Mouse (Mus musculus): ENCODE results near the gene Slc35f6. TPM values are rescaled to one million over a fixed set of nuclear protein-coding genes. Genes with fewer than 3 reads are reported as not detected.

Slc35f6 gene
- polyA plus RNA-seq, 1 experiment, result 33.1 TPM

GRCm38 (mm10) chr5:30618376-30619003 is 29.2 kb upstream of the Slc35f6 start:
- Histone ChIP-seq H3K4me2 (ENCODE audit: low read depth) (no peak overlapping the region), H3ac (ENCODE audit: control insufficient read depth, insufficient read length) (no peak overlapping the region), H3K4me3 (no peak overlapping the region), H3K79me2 (ENCODE audit: control insufficient read depth, insufficient read depth) (no peaks in the 10 kb centered on the region), H3K36me3 (ENCODE audit: control insufficient read depth, insufficient read depth) (no peaks in the 10 kb centered on the region), H3K27me3 (ENCODE audit: control insufficient read depth, insufficient read depth, insufficient read length) (peaks cover 61% of the 10 kb centered on the region)
- no peak for TF ChIP-seq TCF12 (IDR thresholded peaks at IDR 0.05; ENCODE audit: insufficient read depth, poor library complexity, severe bottlenecking)
- no peak for TF ChIP-seq USF1 (IDR thresholded peaks at IDR 0.05; ENCODE audit: low read depth)
- no peak for TF ChIP-seq SRF (IDR thresholded peaks at IDR 0.05; ENCODE audit: control insufficient read depth, insufficient read length, low read depth)
- no peak for TF ChIP-seq TCF3 (IDR thresholded peaks at IDR 0.05; ENCODE audit: insufficient read length, low read depth)
- TF ChIP-seq MYOG (IDR thresholded peaks at IDR 0.05; ENCODE audit: control insufficient read depth in 1 of 3, insufficient read depth in 1 of 3, insufficient read length in 2 of 3, low read depth in 2 of 3), result no peak
- no peak for TF ChIP-seq E2F4 (IDR thresholded peaks at IDR 0.05; ENCODE audit: insufficient read depth)
- TF ChIP-seq REST (IDR thresholded peaks at IDR 0.05; ENCODE audit: insufficient read depth, insufficient read length), result no peak
- no peak for TF ChIP-seq MAX (IDR thresholded peaks at IDR 0.05; ENCODE audit: low read depth)
- TF ChIP-seq POLR2A (IDR thresholded peaks at IDR 0.05; ENCODE audit: insufficient read length, low read depth), result no peak
- no peak for TF ChIP-seq MYOD1 (IDR thresholded peaks at IDR 0.05; ENCODE audit: control insufficient read depth in 1 of 3, insufficient read length in 2 of 3, low read depth in 2 of 3)
- no peak for TF ChIP-seq POLR2AphosphoS2 (IDR thresholded peaks at IDR 0.05; ENCODE audit: insufficient read length, low read depth)
- no peak for TF ChIP-seq CEBPB (IDR thresholded peaks at IDR 0.05; ENCODE audit: insufficient read depth, poor library complexity, severe bottlenecking)

- Histone ChIP-seq H3K4me3 (no peak overlapping the region), H3ac (ENCODE audit: control insufficient read depth, insufficient read length) (no peak overlapping the region), H3K27me3 (ENCODE audit: control insufficient read depth, insufficient read depth, insufficient read length) (peaks cover 58% of the 10 kb centered on the region), H3K79me2 (ENCODE audit: control insufficient read depth, insufficient read depth) (no peaks in the 10 kb centered on the region), H3K4me2 (ENCODE audit: low read depth) (no peak overlapping the region), H3K36me3 (ENCODE audit: control insufficient read depth, insufficient read depth) (no peaks in the 10 kb centered on the region)
- TF ChIP-seq POLR2A (IDR thresholded peaks at IDR 0.05; ENCODE audit: insufficient read length, low read depth) (no peak), REST (IDR thresholded peaks at IDR 0.05; ENCODE audit: insufficient read depth, insufficient read length) (no peak), USF1 (IDR thresholded peaks at IDR 0.05; ENCODE audit: low read depth) (no peak), TCF12 (IDR thresholded peaks at IDR 0.05; ENCODE audit: insufficient read depth, poor library complexity, severe bottlenecking) (no peak), MYOG (IDR thresholded peaks at IDR 0.05; ENCODE audit: control insufficient read depth in 1 of 3, insufficient read depth in 1 of 3, insufficient read length in 2 of 3, low read depth in 2 of 3) (no peak), MAX (IDR thresholded peaks at IDR 0.05; ENCODE audit: low read depth) (no peak), E2F4 (IDR thresholded peaks at IDR 0.05; ENCODE audit: insufficient read depth) (no peak), CEBPB (IDR thresholded peaks at IDR 0.05; ENCODE audit: insufficient read depth, poor library complexity, severe bottlenecking) (no peak), POLR2AphosphoS2 (IDR thresholded peaks at IDR 0.05; ENCODE audit: insufficient read length, low read depth) (no peak), MYOD1 (IDR thresholded peaks at IDR 0.05; ENCODE audit: control insufficient read depth in 1 of 3, insufficient read length in 2 of 3, low read depth in 2 of 3) (no peak), SRF (IDR thresholded peaks at IDR 0.05; ENCODE audit: control insufficient read depth, insufficient read length, low read depth) (no peak), TCF3 (IDR thresholded peaks at IDR 0.05; ENCODE audit: insufficient read length, low read depth) (no peak)
Observed at GRCm38 (mm10) chr5:30619211-30619610, 28.5 kb upstream of the Slc35f6 start.

DNA sequence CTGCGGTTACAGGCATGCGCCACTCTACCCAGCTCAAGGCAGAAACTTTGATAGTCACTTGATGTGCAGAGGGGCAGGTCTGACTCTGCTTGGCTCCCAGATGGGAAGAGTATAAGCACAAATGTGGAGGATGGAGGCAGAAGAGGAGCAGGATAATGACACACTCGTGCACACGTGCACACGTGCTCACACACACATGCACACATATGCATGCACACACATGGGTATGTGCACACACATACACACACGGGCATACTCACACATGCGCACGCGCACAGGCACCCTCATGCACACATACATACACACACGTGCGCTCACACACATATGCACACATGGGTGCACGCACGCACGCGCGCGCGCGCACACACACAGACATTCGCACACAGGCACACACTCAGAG is 27.2 kb upstream of the Slc35f6 start:
- H3K36me3 ChIP-seq (ENCODE audit: control insufficient read depth, insufficient read depth), result no peaks in the 10 kb centered on the region
- peaks cover 54% of the 10 kb centered on the region for H3K27me3 ChIP-seq (ENCODE audit: control insufficient read depth, insufficient read depth, insufficient read length)
- H3K4me2 ChIP-seq (ENCODE audit: low read depth), result no peak overlapping the region
- H3ac ChIP-seq (ENCODE audit: control insufficient read depth, insufficient read length), result no peak overlapping the region
- H3K79me2 ChIP-seq (ENCODE audit: control insufficient read depth, insufficient read depth), result no peaks in the 10 kb centered on the region
- H3K4me3 ChIP-seq, result no peak overlapping the region
- no peak for TF ChIP-seq CEBPB (IDR thresholded peaks at IDR 0.05; ENCODE audit: insufficient read depth, poor library complexity, severe bottlenecking)
- TF ChIP-seq E2F4 (IDR thresholded peaks at IDR 0.05; ENCODE audit: insufficient read depth), result no peak

- TF ChIP-seq TCF3 (IDR thresholded peaks at IDR 0.05; ENCODE audit: insufficient read length, low read depth) (no peak), MYOD1 (IDR thresholded peaks at IDR 0.05; ENCODE audit: control insufficient read depth in 1 of 3, insufficient read length in 2 of 3, low read depth in 2 of 3) (no peak), POLR2AphosphoS2 (IDR thresholded peaks at IDR 0.05; ENCODE audit: insufficient read length, low read depth) (no peak), MYOG (IDR thresholded peaks at IDR 0.05; ENCODE audit: control insufficient read depth in 1 of 3, insufficient read depth in 1 of 3, insufficient read length in 2 of 3, low read depth in 2 of 3) (no peak), USF1 (IDR thresholded peaks at IDR 0.05; ENCODE audit: low read depth) (no peak), SRF (IDR thresholded peaks at IDR 0.05; ENCODE audit: control insufficient read depth, insufficient read length, low read depth) (no peak), POLR2A (IDR thresholded peaks at IDR 0.05; ENCODE audit: insufficient read length, low read depth) (no peak), E2F4 (IDR thresholded peaks at IDR 0.05; ENCODE audit: insufficient read depth) (no peak), MAX (IDR thresholded peaks at IDR 0.05; ENCODE audit: low read depth) (no peak), TCF12 (IDR thresholded peaks at IDR 0.05; ENCODE audit: insufficient read depth, poor library complexity, severe bottlenecking) (no peak), REST (IDR thresholded peaks at IDR 0.05; ENCODE audit: insufficient read depth, insufficient read length) (no peak), CEBPB (IDR thresholded peaks at IDR 0.05; ENCODE audit: insufficient read depth, poor library complexity, severe bottlenecking) (no peak)
- H3K4me2 ChIP-seq (ENCODE audit: low read depth), result no peak overlapping the region
- no peaks in the 10 kb centered on the region for H3K36me3 ChIP-seq (ENCODE audit: control insufficient read depth, insufficient read depth)
- H3ac ChIP-seq (ENCODE audit: control insufficient read depth, insufficient read length), result no peak overlapping the region
- no peaks in the 10 kb centered on the region for H3K79me2 ChIP-seq (ENCODE audit: control insufficient read depth, insufficient read depth)
- no peak overlapping the region for H3K4me3 ChIP-seq
- H3K27me3 ChIP-seq (ENCODE audit: control insufficient read depth, insufficient read depth, insufficient read length), result peaks cover 51% of the 10 kb centered on the region
Observed at GRCm38 (mm10) chr5:30621211-30621790, 26.4 kb upstream of the Slc35f6 start.
